Mouse (Mus musculus) testis, postnatal 14 days (tissue): ENCODE measurements around the gene Abhd8.

Source experiments
- DNase-seq: peaks from one replicate; pipeline ENCODE4 v3.0.0; 2021; ENCODE audit warnings: low spot score

Abhd8 gene

GRCm38 (mm10) chr8:71477196-71477845 lies 13.9 kb upstream of the Abhd8 start:
- no peak for DNase-seq

- peak; percentile 80 for DNase-seq
Measured at GRCm38 (mm10) chr8:71476099-71476940, 12.9 kb upstream of the Abhd8 start.

- DNase-seq, result no peak
Measured at GRCm38 (mm10) chr8:71475702-71476075, 12.2 kb upstream of the Abhd8 start.

- DNase-seq, result no peak
Measured at GRCm38 (mm10) chr8:71474785-71475701, 11.6 kb upstream of the Abhd8 start.

GRCm38 (mm10) chr8:71474344-71474743 lies 10.9 kb upstream of the Abhd8 start:
- no peak for DNase-seq

DNA sequence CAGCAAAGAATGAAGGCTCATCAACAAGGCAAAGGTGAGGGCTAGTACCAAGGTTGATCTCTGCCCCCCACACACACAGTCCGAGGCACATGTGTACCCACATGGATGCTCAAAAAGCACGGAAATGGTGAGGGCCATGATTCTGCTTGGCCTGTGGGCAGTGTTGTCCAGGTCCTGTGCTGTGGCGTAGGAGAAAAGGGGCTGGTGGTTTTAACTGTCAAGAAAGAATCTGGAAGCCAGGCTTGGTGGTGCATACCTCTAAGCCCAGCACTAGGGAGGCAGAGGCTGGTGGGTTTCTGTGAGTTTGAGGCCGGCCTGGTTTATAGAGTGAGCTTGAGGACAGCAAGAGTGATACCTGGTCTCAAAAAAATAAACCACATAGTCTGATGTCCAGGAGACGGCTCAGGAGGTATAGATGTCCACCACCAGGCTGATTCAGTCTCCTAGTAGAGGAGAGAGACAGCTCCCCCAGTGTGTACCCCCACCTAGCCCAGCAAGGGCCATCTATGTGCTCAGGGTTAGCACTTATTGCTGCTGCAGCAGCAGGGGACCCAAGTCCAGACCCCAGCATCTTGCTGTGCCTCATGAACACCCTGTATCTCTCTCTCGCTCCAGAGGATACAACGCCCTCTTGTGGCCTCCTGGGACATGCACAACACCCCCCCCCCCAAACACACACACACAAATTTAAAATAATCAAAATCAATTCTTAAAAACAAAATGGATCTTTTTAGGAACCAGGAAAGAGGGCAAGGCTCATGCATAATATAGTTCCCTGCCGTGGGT lies 9.3 kb upstream of the Abhd8 start:
- DNase-seq, result no peak

GRCm38 (mm10) chr8:71471861-71472260 lies 8.4 kb upstream of the Abhd8 start:
- no peak for DNase-seq

GRCm38 (mm10) chr8:71470913-71471255 lies 7.4 kb upstream of the Abhd8 start:
- DNase-seq, result no peak

DNA sequence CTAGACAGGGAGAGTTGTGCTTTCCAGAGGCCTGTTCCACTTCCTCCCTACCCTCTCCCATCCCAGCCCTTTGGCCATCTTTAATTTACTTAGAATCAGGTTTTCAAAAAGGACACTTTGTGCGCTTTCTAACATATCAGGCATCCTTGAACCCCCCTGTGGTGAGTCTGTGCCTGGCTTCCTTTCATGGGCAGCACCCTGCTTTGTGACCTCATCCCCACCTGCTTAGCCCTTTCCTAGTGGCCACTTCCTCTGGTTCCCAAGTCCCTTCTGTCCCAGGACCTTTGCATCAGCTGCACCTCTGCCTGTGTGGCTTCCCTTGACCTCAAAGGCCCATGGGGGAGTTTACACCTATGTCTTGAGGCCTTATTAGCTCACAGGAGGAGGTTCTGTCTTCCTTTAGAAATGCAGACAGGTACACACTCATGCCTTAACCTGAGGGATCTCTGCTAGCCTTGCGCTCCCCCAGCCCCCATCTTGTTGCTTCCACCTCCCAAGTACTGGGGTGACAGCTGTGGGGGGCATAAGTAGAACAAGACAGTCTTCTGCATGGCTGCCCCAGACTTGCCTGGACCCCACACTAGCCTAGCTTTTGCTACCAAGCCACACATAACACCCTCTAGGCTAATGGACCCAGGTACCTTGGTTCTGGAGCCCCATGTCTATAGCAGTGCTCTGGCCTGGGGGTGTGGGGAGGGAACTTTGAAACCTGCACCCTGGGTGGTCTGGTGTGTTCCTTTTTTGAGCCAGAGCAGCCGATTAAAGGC lies 6.9 kb upstream of the Abhd8 start:
- no peak for DNase-seq

GRCm38 (mm10) chr8:71469411-71469810 lies 6.0 kb upstream of the Abhd8 start:
- peak; percentile 83 for DNase-seq

- peak; percentile 98 for DNase-seq
Measured at GRCm38 (mm10) chr8:71468916-71469315, 5.5 kb upstream of the Abhd8 start, which contains the start of gene Dda1. TSS of gene Dda1 (plus strand) at chr8:71469199.

GRCm38 (mm10) chr8:71468001-71468400 lies 4.5 kb upstream of the Abhd8 start:
- no peak for DNase-seq

DNA sequence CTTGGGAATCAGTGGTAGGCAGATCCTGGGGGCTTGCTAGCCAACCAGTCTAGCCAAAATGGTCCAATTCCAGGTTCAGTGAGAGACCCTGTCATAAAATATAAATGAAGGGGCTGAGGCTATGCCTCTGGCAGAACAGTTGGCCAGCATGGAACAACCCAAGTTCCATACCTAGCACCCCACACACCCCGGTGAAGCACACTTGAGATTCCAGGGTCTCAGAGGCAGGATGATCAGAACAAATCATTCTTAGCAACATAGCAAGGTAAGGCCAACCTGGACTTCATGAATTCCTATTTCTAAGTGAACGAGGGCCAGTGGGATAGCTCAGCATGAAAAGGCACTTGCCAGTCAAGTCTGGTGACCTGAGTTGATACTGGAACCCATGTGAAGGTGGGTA lies 3.7 kb upstream of the Abhd8 start:
- no peak for DNase-seq

GRCm38 (mm10) chr8:71466198-71466597 lies 2.7 kb upstream of the Abhd8 start:
- DNase-seq, result no peak

GRCm38 (mm10) chr8:71465733-71466132 lies 2.3 kb upstream of the Abhd8 start:
- DNase-seq, result no peak

- peak; percentile 95 for DNase-seq
Measured at GRCm38 (mm10) chr8:71464513-71465500, 1.4 kb upstream of the Abhd8 start, which contains the start of gene Mrpl34. TSS of gene Mrpl34 (plus strand) at chr8:71464959.

GRCm38 (mm10) chr8:71462786-71463185 lies 669 bp downstream of the Abhd8 start:
- no peak for DNase-seq

DNA sequence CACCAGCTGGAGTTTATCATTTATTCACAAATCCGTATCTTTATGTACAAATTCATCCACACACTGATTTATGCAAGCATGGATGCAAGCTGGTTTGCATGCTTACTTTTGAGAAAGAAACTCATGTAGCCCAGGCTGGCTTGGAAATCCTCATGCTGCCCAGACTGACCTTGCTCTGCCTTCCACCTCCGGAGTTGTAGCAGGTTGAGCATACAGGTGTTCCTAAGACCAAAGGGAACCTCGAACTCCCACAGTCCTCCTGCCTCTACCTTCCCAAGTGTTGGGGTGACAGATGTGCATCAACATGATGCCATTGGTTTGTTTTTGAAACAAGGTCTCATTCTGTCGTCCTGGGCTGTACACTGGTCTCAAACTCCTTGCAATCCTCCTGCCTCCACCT lies 1.3 kb downstream of the Abhd8 start:
- DNase-seq, result no peak

GRCm38 (mm10) chr8:71461152-71461840 lies 2.2 kb downstream of the Abhd8 start:
- no peak for DNase-seq
